Mouse (Mus musculus) retina, postnatal 1 day (tissue): ENCODE data around the gene Olfr470.
"Not testable (repeated sequence)": the region's sequence is repeated elsewhere in the genome, so short reads cannot be mapped to it uniquely, and the experiment has no call there.

Experiments used
- DNase-seq: peaks from one replicate; pipeline ENCODE4 v3.0.0-alpha.2; 2012

Gene Olfr470

DNA sequence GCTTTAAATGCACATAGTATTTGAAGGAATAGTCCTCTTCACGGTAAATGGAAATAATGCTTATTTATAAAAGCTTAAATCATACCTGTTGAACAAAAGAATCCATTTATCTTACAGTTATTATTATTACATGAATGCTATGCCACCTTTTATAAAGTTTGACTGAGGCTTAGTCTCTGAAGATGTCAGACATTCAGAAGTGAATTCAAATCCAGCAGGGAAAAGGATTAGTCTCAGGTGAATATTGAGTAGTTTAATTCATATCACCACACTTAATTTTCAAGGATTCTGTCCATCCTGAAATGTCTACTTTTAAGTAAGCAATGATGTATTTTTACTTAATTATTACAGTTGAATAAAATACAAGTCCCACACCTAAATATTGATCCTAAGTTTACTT, at the start of gene Olfr470:
Gene Olfr470, minus strand, starts transcription at position 101 of the 400 bp plus-strand sequence.
- not testable (repeated sequence) for DNase-seq

DNA sequence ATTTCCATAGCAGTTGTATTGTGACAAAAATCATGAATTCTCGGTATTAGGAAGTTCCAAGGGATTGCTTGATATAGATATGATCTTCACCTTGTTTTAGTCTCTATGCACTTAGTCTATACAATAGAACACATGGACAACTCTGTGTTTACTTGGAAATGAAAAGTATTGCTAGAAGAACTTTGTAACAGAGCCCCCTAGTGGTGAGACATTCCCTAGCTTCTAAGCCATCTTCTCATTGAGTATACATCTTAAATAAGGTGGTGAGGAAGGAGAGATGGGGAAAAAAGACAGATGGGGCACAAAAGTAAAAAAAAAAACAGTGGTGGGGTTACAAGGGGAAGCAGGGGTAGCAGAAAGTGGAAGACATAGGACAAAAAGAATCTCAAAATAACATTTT, 5.6 kb downstream of the Olfr470 start:
- peak; percentile 26 for DNase-seq

DNA sequence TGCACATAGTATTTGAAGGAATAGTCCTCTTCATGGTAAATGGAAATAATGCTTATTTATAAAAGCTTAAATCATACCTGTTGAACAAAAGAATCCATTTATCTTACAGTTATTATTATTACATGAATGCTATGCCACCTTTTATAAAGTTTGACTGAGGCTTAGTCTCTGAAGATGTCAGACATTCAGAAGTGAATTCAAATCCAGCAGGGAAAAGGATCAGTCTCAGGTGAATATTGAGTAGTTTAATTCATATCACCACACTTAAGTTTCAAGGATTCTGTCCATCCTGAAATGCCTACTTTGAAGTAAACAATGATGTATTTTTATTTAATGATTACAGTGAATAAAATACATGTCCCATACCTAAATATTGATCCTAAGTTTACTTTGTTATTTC, 21.8 kb downstream of the Olfr470 start, which contains the start of gene Olfr469:
Gene Olfr469, minus strand, starts transcription at position 101 of the 400 bp plus-strand sequence.
- DNase-seq, result not testable (repeated sequence)

DNA sequence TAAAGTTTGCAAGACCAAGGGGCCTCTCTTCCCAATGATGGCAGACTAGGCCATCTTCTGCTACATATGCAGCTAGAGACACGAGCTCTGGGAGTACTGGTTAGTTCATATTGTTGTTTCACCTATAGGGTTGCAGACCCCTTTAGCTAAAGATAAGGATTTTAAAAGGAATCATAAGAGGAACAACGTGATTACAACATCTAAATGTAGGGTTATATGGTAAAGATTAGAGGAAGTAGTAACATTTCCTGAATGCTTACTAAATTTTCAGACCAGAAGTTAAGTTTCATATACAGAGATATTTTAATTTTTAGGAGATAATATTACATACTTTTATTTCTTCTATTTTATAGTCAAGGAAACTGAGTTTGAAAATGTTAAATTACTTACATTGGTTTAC, 23.4 kb downstream of the Olfr470 start:
- DNase-seq, result not testable (repeated sequence)

DNA sequence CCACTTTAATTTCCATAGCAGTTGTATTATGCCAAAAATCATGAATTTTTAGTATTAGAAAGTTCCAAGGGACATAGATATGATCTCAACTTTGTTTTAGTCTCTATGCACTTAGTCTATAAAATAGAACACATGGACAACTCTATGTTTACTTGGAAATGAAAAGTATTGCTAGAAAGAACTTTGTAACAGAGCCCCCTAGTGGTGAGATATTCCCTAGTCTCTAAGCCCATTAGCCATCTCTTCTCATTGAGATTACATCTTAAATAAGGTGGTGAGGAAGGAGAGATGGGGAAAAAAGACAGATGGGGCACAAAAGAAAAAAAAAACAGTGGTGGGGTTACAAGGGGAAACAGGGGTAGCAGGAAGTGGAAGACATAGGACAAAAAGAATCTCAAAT, 27.8 kb downstream of the Olfr470 start:
- DNase-seq, result peak; percentile 10

DNA sequence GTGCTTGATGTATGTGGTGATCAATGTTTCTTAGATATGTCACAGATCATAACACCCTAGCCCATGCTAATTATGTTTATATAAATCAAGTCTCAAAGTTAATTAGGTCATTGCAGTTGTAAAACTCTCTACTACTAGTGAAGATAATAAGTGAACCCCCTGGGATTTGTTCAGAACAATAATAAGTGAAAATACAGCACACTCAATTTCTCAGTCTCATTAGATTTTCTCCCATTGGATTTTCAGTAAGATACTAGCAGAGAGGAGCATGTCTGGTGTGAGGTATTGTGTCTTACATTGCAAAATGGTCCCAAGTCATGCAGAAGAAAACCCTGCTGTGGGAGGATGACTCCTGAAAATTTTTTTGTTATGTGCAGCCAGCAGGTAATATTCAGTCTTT, 35.3 kb downstream of the Olfr470 start, which contains the start of gene Olfr467:
Gene Olfr467, plus strand, starts transcription at position 301 of the 400 bp plus-strand sequence.
- no peak for DNase-seq

DNA sequence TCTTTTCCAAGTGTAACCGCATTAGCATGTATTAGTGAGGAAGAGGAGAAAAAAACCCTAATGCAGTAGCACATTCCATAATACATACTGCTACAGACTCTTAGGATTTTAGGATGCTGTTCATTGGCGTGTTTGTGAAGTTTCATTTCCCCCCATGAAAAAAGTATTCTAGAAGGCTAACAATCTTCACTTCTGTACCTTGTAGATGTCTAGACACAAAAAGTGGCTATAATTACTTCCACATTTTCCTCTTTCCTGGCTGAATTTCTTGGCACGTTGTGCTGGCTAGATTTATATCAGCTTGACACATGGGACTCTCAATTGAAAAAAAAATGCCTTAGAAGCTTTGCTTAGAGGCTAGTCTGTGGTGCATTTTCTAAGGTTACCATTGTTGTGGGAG, 45.2 kb downstream of the Olfr470 start:
- no peak for DNase-seq

DNA sequence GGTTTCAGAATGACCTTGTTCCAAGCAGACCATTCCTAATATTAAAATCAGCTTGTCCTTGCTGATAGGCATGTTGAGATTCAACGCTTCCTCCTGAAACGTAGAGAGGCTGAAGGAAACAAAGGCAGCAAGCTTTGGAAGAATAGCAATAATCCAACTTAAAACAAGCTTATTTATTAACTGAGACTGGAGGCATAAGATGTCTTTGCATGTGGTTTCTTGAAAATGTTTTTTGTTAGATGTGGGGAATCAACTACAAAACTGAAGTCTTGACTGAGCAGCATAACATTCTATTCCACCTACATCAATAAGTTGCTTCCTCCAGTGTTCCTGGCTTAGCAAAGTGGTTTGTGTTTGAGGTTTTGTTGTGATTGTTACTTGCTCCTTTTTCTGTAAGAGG, 46.2 kb downstream of the Olfr470 start, which contains the start of gene Ovch2:
Gene Ovch2, minus strand, starts transcription at position 101 of the 400 bp plus-strand sequence.
- no peak for DNase-seq

DNA sequence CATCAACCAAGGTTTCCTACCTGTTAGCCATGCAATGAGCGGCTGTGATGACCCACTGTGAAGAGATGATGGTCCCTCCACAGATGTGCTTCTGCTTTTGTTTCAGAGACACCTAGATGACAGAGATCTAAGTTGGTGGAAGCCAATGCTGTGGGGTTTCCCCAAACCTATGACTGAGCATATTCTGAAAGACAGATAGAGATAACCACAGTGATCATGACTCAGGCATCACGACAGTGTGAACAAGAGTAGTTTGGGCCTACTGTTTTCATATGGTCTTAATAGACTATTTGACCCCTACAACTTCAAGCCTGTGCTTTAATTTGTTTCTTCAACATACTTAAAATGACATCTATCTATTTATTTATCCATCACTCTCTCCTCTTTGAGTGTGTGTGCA, 50.8 kb downstream of the Olfr470 start:
- DNase-seq, result no peak
